8 mouse cellular contexts compared by ENCODE assay signal in genomic region chr11:51756352-51756771, GRCm38 (mm10). TPM values are rescaled to one million over a fixed set of nuclear protein-coding genes. Genes with fewer than 3 reads are reported as not detected.
DNase-seq lines count a peak whose midpoint lies in the region; ATAC-seq lines count a peak whose summit lies in the region.

No protein-coding gene starts in this region.

- H3K27me3 ChIP-seq in hindbrain, embryonic 15.5 days, result 0 out of 2 replicates have a peak, but pooled peaks cover 5% of the 10 kb centered on the region

- H3K36me3 ChIP-seq in hindbrain, embryonic 15.5 days, result no peaks in the 10 kb centered on the region

- H3K4me3 ChIP-seq in hindbrain, embryonic 15.5 days, result peak overlapping the region; percentile 88

- DNase-seq in WW6 (ENCODE audit: low read depth, low spot score), result peak; percentile 88
- DNase-seq in cerebellum, postnatal 36 days, result peak; percentile 89 to 93
- peak; percentile 90 to 91 for DNase-seq in frontal cortex, postnatal 36 days (ENCODE audit: low spot score in 2 of 2)
- DNase-seq in left cerebral cortex, adult 11 months (ENCODE audit: low spot score), result peak; percentile 87
- peak; percentile 94 for DNase-seq in lung, postnatal 36 days
- peak; percentile 92 for DNase-seq in retina, embryonic 14.5 days (ENCODE audit: low spot score)
- peak; percentile 83 to 85 for DNase-seq in thymus, postnatal 36 days

- peak overlapping the region; percentile 87 for H3K9ac ChIP-seq in hindbrain, embryonic 15.5 days

- peak; percentile 97 for ATAC-seq in hindbrain, embryonic 15.5 days (ENCODE audit: low FRiP score, low read depth)

- H3K4me2 ChIP-seq in hindbrain, embryonic 15.5 days, result peak overlapping the region; percentile 88

- WGBS in hindbrain, embryonic 15.5 days, result under 1% methylated on average over 40 of the region's 41 CpGs

- peak overlapping the region; percentile 75 for H3K27ac ChIP-seq in hindbrain, embryonic 15.5 days (replicated peaks)

- H3K4me1 ChIP-seq in hindbrain, embryonic 15.5 days (replicated peaks), result peaks cover 29% of the 10 kb centered on the region

- H3K9me3 ChIP-seq in hindbrain, embryonic 15.5 days, result no peaks in the 10 kb centered on the region

RNA-seq across cellular contexts. Expression of gene Sec24a, which starts 7.1 kb away (rescaled TPM):
- 14.2 and 15.9 TPM in 2 replicates for polyA plus RNA-seq in hindbrain, embryonic 15.5 days (2015; fragmentation: Nextera tagmentation; extraction: Ambion mirVana)

RNA-seq across cellular contexts. Expression of gene Sar1b, which starts 7.1 kb away (rescaled TPM):
- polyA plus RNA-seq in hindbrain, embryonic 15.5 days (2015; fragmentation: Nextera tagmentation; extraction: Ambion mirVana), result 196 and 197 TPM in 2 replicates

Comparison
In these comparisons a context has a peak if more than half of its experiments do, and no peak if none do; other contexts are left out.
1. Peak in every context shown above with its lines: DNase-seq, ATAC-seq, H3K4me3 ChIP-seq and H3K27ac ChIP-seq.